Mouse (Mus musculus): Measurements from ENCODE around the gene Ppp1r12b.
A peak's percentile ranks its signal among the peaks of the same experiment; 100 is the strongest.

The Ppp1r12b gene

GRCm38 (mm10) chr1:134719718-134720304 lies 235.9 kb downstream of the Ppp1r12b start:
- DNase-seq (ENCODE audit: low spot score): no peak

- no peak for DNase-seq (ENCODE audit: low spot score)
Observed at GRCm38 (mm10) chr1:134715092-134715491, 240.7 kb downstream of the Ppp1r12b start.

GRCm38 (mm10) chr1:134714166-134714565 lies 241.6 kb downstream of the Ppp1r12b start:
- peak; percentile 28 for DNase-seq (ENCODE audit: low spot score)

GRCm38 (mm10) chr1:134713421-134713969 lies 242.2 kb downstream of the Ppp1r12b start:
- DNase-seq (ENCODE audit: low spot score): peak; percentile 73

GRCm38 (mm10) chr1:134712781-134713299 lies 242.9 kb downstream of the Ppp1r12b start:
- DNase-seq (ENCODE audit: low spot score): no peak

GRCm38 (mm10) chr1:134711653-134712052 lies 244.1 kb downstream of the Ppp1r12b start:
- no peak for DNase-seq (ENCODE audit: low spot score)

- peak; percentile 58 for DNase-seq (ENCODE audit: low spot score)
Observed at GRCm38 (mm10) chr1:134711061-134711460, 244.7 kb downstream of the Ppp1r12b start.

GRCm38 (mm10) chr1:134709411-134710306 lies 246.1 kb downstream of the Ppp1r12b start:
- peak; percentile 52 for DNase-seq (ENCODE audit: low spot score)

GRCm38 (mm10) chr1:134708801-134709385 lies 246.8 kb downstream of the Ppp1r12b start:
- peak; percentile 74 for DNase-seq (ENCODE audit: low spot score)

GRCm38 (mm10) chr1:134708274-134708673 lies 247.5 kb downstream of the Ppp1r12b start:
- DNase-seq (ENCODE audit: low spot score): no peak

GRCm38 (mm10) chr1:134707516-134707915 lies 248.2 kb downstream of the Ppp1r12b start:
- DNase-seq (ENCODE audit: low spot score): no peak

- DNase-seq (ENCODE audit: low spot score): no peak
Observed at GRCm38 (mm10) chr1:134706549-134706948, 249.2 kb downstream of the Ppp1r12b start.

All from embryo, embryonic 10.5 days (tissue).